Mouse (Mus musculus) hindbrain, embryonic 10.5 days (tissue): ENCODE data around the gene Zc3h7a. TPM values are rescaled to one million over a fixed set of nuclear protein-coding genes. Genes with fewer than 3 reads are reported as not detected.

ENCODE experiments used
- DNase-seq: peaks from one replicate; pipeline ENCODE4 v3.0.0-alpha.2; 2017; ENCODE audit warnings: low spot score
- H3K27ac ChIP-seq: fragments of 300-500 bp; sonication (generic); 2 replicates; pipeline ENCODE4 v1.5.1; 2016; ENCODE audit warnings: mild to moderate bottlenecking, moderate library complexity
- H3K27me3 ChIP-seq: fragments of 300-500 bp; sonication (generic); 2 replicates; pipeline ENCODE4 v1.6.1; 2016; ENCODE audit warnings: mild to moderate bottlenecking; ENCODE audit not compliant: poor library complexity, insufficient read depth, severe bottlenecking
- H3K36me3 ChIP-seq: fragments of 300-500 bp; sonication (generic); 2 replicates; pipeline ENCODE4 v1.6.1; 2016; ENCODE audit warnings: mild to moderate bottlenecking, moderate library complexity
- H3K4me1 ChIP-seq: fragments of 300-500 bp; sonication (generic); replicated peaks from 2 replicates; pipeline ENCODE4 v1.6.1; 2016; ENCODE audit warnings: mild to moderate bottlenecking
- H3K4me3 ChIP-seq: fragments of 300-500 bp; sonication (generic); 2 replicates; pipeline ENCODE4 v1.5.1; 2016; ENCODE audit warnings: mild to moderate bottlenecking, moderate library complexity
- H3K9me3 ChIP-seq: fragments of 300-500 bp; sonication (generic); 2 replicates; pipeline ENCODE4 v1.6.1; 2016; ENCODE audit warnings: mild to moderate bottlenecking, moderate library complexity
- WGBS: fragments of 180-500 bp; shearing (Covaris S2); methylation state at CpG from one replicate; pipeline ENCODE4 v1.1.7; 2016; 5-methylcytosine and 5-hydroxymethylcytosine counted together
- polyA plus RNA-seq: library from polyadenylated mRNA; unstranded; fragments of >200 nt; fragmentation: Nextera tagmentation; extraction: Ambion mirVana; gene quantifications from 2 replicates; pipeline ENCODE4 v1.2.1, GENCODE M21; 2016

Zc3h7a gene
- polyA plus RNA-seq, 1 experiment from 2014 or later, result 85.7 TPM

- peak overlapping the region; percentile 98 for H3K4me3 ChIP-seq
- DNase-seq, result no peak
- H3K27ac ChIP-seq, result no peak overlapping the region
- H3K4me1 ChIP-seq, result peaks cover 27% of the 10 kb centered on the region
- H3K36me3 ChIP-seq, result peaks cover 19% of the 10 kb centered on the region
- no peaks in the 10 kb centered on the region for H3K27me3 ChIP-seq
- WGBS, result 42% methylated on average over 2 of the region's 2 CpGs
- no peaks in the 10 kb centered on the region for H3K9me3 ChIP-seq
Observed at GRCm38 (mm10) chr16:11132839-11133238, 43.4 kb downstream of the Zc3h7a start.

- Histone ChIP-seq H3K27ac (no peak overlapping the region), H3K4me1 (peaks cover 14% of the 10 kb centered on the region), H3K27me3 (no peaks in the 10 kb centered on the region), H3K9me3 (no peaks in the 10 kb centered on the region), H3K4me3 (no peak overlapping the region), H3K36me3 (peaks cover 40% of the 10 kb centered on the region)
- 91% methylated on average over 11 of the region's 11 CpGs for WGBS
- DNase-seq, result no peak
Observed at GRCm38 (mm10) chr16:11128301-11128700, 47.9 kb downstream of the Zc3h7a start.

GRCm38 (mm10) chr16:11125371-11125770 lies 50.8 kb downstream of the Zc3h7a start:
- DNase-seq, result no peak
- WGBS, result 93% methylated on average over 2 of the region's 2 CpGs
- no peak overlapping the region for H3K4me3 ChIP-seq
- H3K27me3 ChIP-seq, result no peaks in the 10 kb centered on the region
- H3K36me3 ChIP-seq, result peaks cover 69% of the 10 kb centered on the region
- no peaks in the 10 kb centered on the region for H3K9me3 ChIP-seq
- no peaks in the 10 kb centered on the region for H3K4me1 ChIP-seq
- H3K27ac ChIP-seq, result no peak overlapping the region

GRCm38 (mm10) chr16:11124110-11124509 lies 52.1 kb downstream of the Zc3h7a start:
- no peak for DNase-seq
- H3K27me3 ChIP-seq, result no peaks in the 10 kb centered on the region
- 100% methylated on average over 1 of the region's 1 CpGs for WGBS
- H3K9me3 ChIP-seq, result no peaks in the 10 kb centered on the region
- H3K27ac ChIP-seq, result no peak overlapping the region
- no peaks in the 10 kb centered on the region for H3K4me1 ChIP-seq
- no peak overlapping the region for H3K4me3 ChIP-seq
- peaks cover 81% of the 10 kb centered on the region for H3K36me3 ChIP-seq

- H3K9me3 ChIP-seq, result no peaks in the 10 kb centered on the region
- no peak overlapping the region for H3K27ac ChIP-seq
- no peak overlapping the region for H3K4me3 ChIP-seq
- peaks cover 81% of the 10 kb centered on the region for H3K36me3 ChIP-seq
- 96% methylated on average over 2 of the region's 2 CpGs for WGBS
- H3K27me3 ChIP-seq, result no peaks in the 10 kb centered on the region
- H3K4me1 ChIP-seq, result no peaks in the 10 kb centered on the region
- DNase-seq, result no peak
Observed at GRCm38 (mm10) chr16:11122625-11123024, 53.6 kb downstream of the Zc3h7a start.

- no peak overlapping the region for H3K27ac ChIP-seq
- H3K4me1 ChIP-seq, result no peaks in the 10 kb centered on the region
- H3K9me3 ChIP-seq, result no peaks in the 10 kb centered on the region
- H3K4me3 ChIP-seq, result no peak overlapping the region
- no peak for DNase-seq
- no peaks in the 10 kb centered on the region for H3K27me3 ChIP-seq
- peaks cover 34% of the 10 kb centered on the region for H3K36me3 ChIP-seq
- WGBS, result 81% methylated on average over 4 of the region's 4 CpGs
Observed at GRCm38 (mm10) chr16:11109198-11109740, 66.9 kb downstream of the Zc3h7a start.

- H3K4me1 ChIP-seq, result no peaks in the 10 kb centered on the region
- no peaks in the 10 kb centered on the region for H3K27me3 ChIP-seq
- peaks cover 32% of the 10 kb centered on the region for H3K36me3 ChIP-seq
- no peak overlapping the region for H3K4me3 ChIP-seq
- DNase-seq, result no peak
- H3K27ac ChIP-seq, result no peak overlapping the region
- 84% methylated on average over 1 of the region's 1 CpGs for WGBS
- no peaks in the 10 kb centered on the region for H3K9me3 ChIP-seq
Observed at GRCm38 (mm10) chr16:11104905-11105304, 71.3 kb downstream of the Zc3h7a start.

- peaks cover 22% of the 10 kb centered on the region for H3K36me3 ChIP-seq
- WGBS, result 90% methylated on average over 3 of the region's 3 CpGs
Observed at GRCm38 (mm10) chr16:11097301-11097700, 78.9 kb downstream of the Zc3h7a start.

GRCm38 (mm10) chr16:11093717-11094386 lies 82.3 kb downstream of the Zc3h7a start:
- 94% methylated on average over 13 of the region's 13 CpGs for WGBS
- no peak for DNase-seq
- H3K4me1 ChIP-seq, result no peaks in the 10 kb centered on the region
- H3K27ac ChIP-seq, result no peak overlapping the region
- H3K27me3 ChIP-seq, result no peaks in the 10 kb centered on the region
- no peak overlapping the region for H3K4me3 ChIP-seq
- H3K36me3 ChIP-seq, result peaks cover 50% of the 10 kb centered on the region
- no peaks in the 10 kb centered on the region for H3K9me3 ChIP-seq

More at GRCm38 (mm10) chr16:11097301-11097700, 78.9 kb downstream of the Zc3h7a start:
- Histone ChIP-seq H3K27ac (no peak overlapping the region), H3K27me3 (no peaks in the 10 kb centered on the region), H3K9me3 (no peaks in the 10 kb centered on the region), H3K4me1 (no peaks in the 10 kb centered on the region), H3K4me3 (no peak overlapping the region)
- no peak for DNase-seq

- 93% methylated on average over 3 of the region's 3 CpGs for WGBS
- no peak overlapping the region for H3K27ac ChIP-seq
- H3K4me1 ChIP-seq, result no peaks in the 10 kb centered on the region
- H3K27me3 ChIP-seq, result no peaks in the 10 kb centered on the region
- no peak overlapping the region for H3K4me3 ChIP-seq
- no peak for DNase-seq
- H3K9me3 ChIP-seq, result no peaks in the 10 kb centered on the region
- H3K36me3 ChIP-seq, result peaks cover 61% of the 10 kb centered on the region
Observed at GRCm38 (mm10) chr16:11092523-11092922, 83.7 kb downstream of the Zc3h7a start.

GRCm38 (mm10) chr16:11092061-11092460 lies 84.1 kb downstream of the Zc3h7a start:
- Histone ChIP-seq H3K27ac (no peak overlapping the region), H3K4me1 (0 out of 2 replicates have a peak, but pooled peaks cover 2% of the 10 kb centered on the region), H3K27me3 (no peaks in the 10 kb centered on the region), H3K9me3 (no peaks in the 10 kb centered on the region), H3K4me3 (no peak overlapping the region), H3K36me3 (peaks cover 66% of the 10 kb centered on the region)
- DNase-seq, result no peak
- WGBS, result 81% methylated on average over 4 of the region's 4 CpGs

GRCm38 (mm10) chr16:11090836-11091570 lies 85.2 kb downstream of the Zc3h7a start:
- Histone ChIP-seq H3K36me3 (peaks cover 76% of the 10 kb centered on the region), H3K27me3 (no peaks in the 10 kb centered on the region), H3K27ac (no peak overlapping the region), H3K9me3 (no peaks in the 10 kb centered on the region), H3K4me3 (no peak overlapping the region), H3K4me1 (0 out of 2 replicates have a peak, but pooled peaks cover 6% of the 10 kb centered on the region)
- 83% methylated on average over 10 of the region's 10 CpGs for WGBS
- no peak for DNase-seq
